Mouse (Mus musculus) thymus, postnatal 10 days (tissue): ENCODE results near the gene St3gal6.

Experiments
- DNase-seq, 2 experiments: peaks; one replicate each; pipeline ENCODE4 v3.0.0; 2021; ENCODE audit warnings: low spot score in 2 of 2

Gene St3gal6

DNA sequence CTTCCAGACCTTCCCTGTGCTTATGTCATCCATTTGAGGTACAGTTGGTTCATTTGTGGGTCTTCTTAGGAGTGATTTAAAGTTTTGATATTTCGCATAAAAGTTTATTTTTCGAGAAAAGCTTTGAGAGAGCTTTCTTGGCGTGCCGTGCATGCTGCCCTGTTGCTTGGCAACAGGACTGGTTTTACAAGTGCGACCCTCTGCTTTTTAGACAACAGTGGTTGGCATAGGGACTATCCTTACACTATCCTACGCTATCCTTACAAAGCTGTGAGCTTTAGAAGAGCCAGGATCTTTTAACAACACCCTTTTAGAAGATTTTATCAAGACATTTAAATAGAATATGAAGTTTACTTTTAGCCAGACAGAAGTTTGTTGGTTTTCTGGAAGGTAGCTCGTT, 93.8 kb downstream of the St3gal6 start:
- DNase-seq: no peak

DNA sequence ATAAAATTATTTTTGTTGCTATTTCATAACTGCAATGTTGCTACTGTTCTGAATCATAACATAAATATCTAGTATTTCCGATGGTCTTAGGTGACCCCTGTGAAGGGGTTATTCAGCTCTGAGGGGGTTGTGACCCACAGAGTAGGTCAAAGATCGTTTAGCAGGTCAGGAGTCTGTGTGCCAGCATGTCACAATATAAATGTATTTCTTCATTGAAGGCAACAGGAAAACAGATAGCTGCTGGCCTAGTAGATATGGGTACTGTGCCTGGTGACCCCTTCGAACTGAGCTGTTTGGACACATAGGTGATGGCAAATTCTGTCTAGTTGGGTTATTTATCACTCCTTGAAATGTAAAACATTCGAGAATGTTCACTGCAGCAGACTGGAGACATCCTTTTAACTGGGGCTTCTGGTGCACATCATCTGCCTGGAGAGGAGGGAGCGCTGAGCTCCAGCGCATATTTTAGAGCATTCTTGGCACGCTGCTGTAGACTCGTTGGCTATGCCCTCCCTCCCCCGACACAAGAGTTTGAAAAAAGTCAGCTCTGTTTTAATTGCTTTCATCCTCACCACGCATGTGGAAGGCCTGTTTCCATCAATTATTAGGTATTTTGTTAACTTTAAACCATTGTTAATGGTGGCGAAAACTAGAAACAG, 102.2 kb downstream of the St3gal6 start:
- DNase-seq: no peak
